Mouse (Mus musculus) mesoderm, embryonic 11.5 days (tissue): Measurements from ENCODE around the gene Cltc.
"Not testable (repeated sequence)": the region's sequence is repeated elsewhere in the genome, so short reads cannot be mapped to it uniquely, and the experiment has no call there.

ENCODE experiments used
- DNase-seq: peaks from one replicate; pipeline ENCODE4 v3.0.0-alpha.2; 2012; ENCODE audit warnings: low read depth, low spot score

Cltc gene

GRCm38 (mm10) chr11:86738956-86739355, 18.4 kb downstream of the Cltc start:
- no peak for DNase-seq

- DNase-seq = not testable (repeated sequence)
Measured at GRCm38 (mm10) chr11:86738308-86738707, 19.1 kb downstream of the Cltc start.

- DNase-seq = peak; percentile 3
Measured at GRCm38 (mm10) chr11:86737301-86738000, 19.9 kb downstream of the Cltc start.

GRCm38 (mm10) chr11:86734993-86735392, 22.4 kb downstream of the Cltc start:
- DNase-seq = no peak

- no peak for DNase-seq
Measured at GRCm38 (mm10) chr11:86734241-86734939, 23.0 kb downstream of the Cltc start.

- no peak for DNase-seq
Measured at GRCm38 (mm10) chr11:86731443-86731842, 25.9 kb downstream of the Cltc start.

- DNase-seq = no peak
Measured at GRCm38 (mm10) chr11:86725607-86726006, 31.8 kb downstream of the Cltc start.

GRCm38 (mm10) chr11:86724982-86725381, 32.4 kb downstream of the Cltc start:
- DNase-seq = no peak

GRCm38 (mm10) chr11:86724004-86724403, 33.4 kb downstream of the Cltc start:
- DNase-seq = no peak

- DNase-seq = no peak
Measured at GRCm38 (mm10) chr11:86719390-86719789, 38.0 kb downstream of the Cltc start.

- no peak for DNase-seq
Measured at GRCm38 (mm10) chr11:86718369-86718768, 39.0 kb downstream of the Cltc start.

- no peak for DNase-seq
Measured at GRCm38 (mm10) chr11:86717306-86718065, 39.9 kb downstream of the Cltc start.

GRCm38 (mm10) chr11:86714606-86715005, 42.8 kb downstream of the Cltc start:
- no peak for DNase-seq

GRCm38 (mm10) chr11:86701151-86701550, 56.2 kb downstream of the Cltc start:
- no peak for DNase-seq

- no peak for DNase-seq
Measured at GRCm38 (mm10) chr11:86695461-86695860, 61.9 kb downstream of the Cltc start.

- no peak for DNase-seq
Measured at GRCm38 (mm10) chr11:86692546-86692945, 64.8 kb downstream of the Cltc start.

- no peak for DNase-seq
Measured at GRCm38 (mm10) chr11:86691956-86692355, 65.4 kb downstream of the Cltc start.

GRCm38 (mm10) chr11:86691482-86691881, 65.9 kb downstream of the Cltc start:
- DNase-seq = no peak

- no peak for DNase-seq
Measured at GRCm38 (mm10) chr11:86690383-86690782, 67.0 kb downstream of the Cltc start.

- no peak for DNase-seq
Measured at GRCm38 (mm10) chr11:86685366-86685765, 72.0 kb downstream of the Cltc start.

GRCm38 (mm10) chr11:86684126-86685012, 73.0 kb downstream of the Cltc start:
- DNase-seq = no peak
